Comparison of ENCODE assay signal across 8 mouse cellular contexts in genomic region chr17:47876776-47877714, GRCm38 (mm10). TPM values are rescaled to one million over a fixed set of nuclear protein-coding genes. Genes with fewer than 3 reads are reported as not detected.
A peak's percentile ranks its signal among the peaks of the same experiment; 100 is the strongest.
DNase-seq lines count a peak whose midpoint lies in the region; ATAC-seq lines count a peak whose summit lies in the region.
"Had no signal": no experiment of that assay in that cellular context is flagged by ENCODE, and none has a peak within 500 bp of the region (broad histone marks: within the 10 kb centered on the region; RNA-seq: fewer than 3 reads in every experiment).

No protein-coding gene starts in this region.

- ATAC-seq in limb, embryonic 11.5 days (ENCODE audit: insufficient number of reproducible peaks, low FRiP score, low TSS enrichment, low read depth) = no peak
- ATAC-seq in embryonic facial prominence, embryonic 13.5 days (ENCODE audit: insufficient number of reproducible peaks, insufficient read depth, low FRiP score, low TSS enrichment, low read depth) = no peak
- peak; percentile 39 for ATAC-seq in hindbrain, embryonic 14.5 days (ENCODE audit: low FRiP score)
- peak; percentile 7; the same call in 1 of the 2 replicates for ATAC-seq in neural tube, embryonic 15.5 days (ENCODE audit: low FRiP score)
- ATAC-seq: liver, embryonic 12.5 days had no signal

- no peaks in the 10 kb centered on the region for H3K9me3 ChIP-seq in limb, embryonic 11.5 days (ENCODE audit: control insufficient read depth, low read length)
- H3K9me3 ChIP-seq in limb, embryonic 10.5 days (replicated peaks) = no peaks in the 10 kb centered on the region
- no peaks in the 10 kb centered on the region for H3K9me3 ChIP-seq in embryonic facial prominence, embryonic 13.5 days
- no peaks in the 10 kb centered on the region for H3K9me3 ChIP-seq in hindbrain, embryonic 14.5 days (ENCODE audit: control insufficient read depth, low read length)
- H3K9me3 ChIP-seq in neural tube, embryonic 15.5 days (replicated peaks) = no peaks in the 10 kb centered on the region
- H3K9me3 ChIP-seq: liver, embryonic 12.5 days had no signal

- H3K4me2 ChIP-seq in limb, embryonic 11.5 days (ENCODE audit: low read depth, severe bottlenecking) = 0 out of 2 replicates have a peak overlapping the region, but pooled peaks have one; percentile 1
- peak overlapping the region; percentile 56; the same call in 1 of the 2 replicates for H3K4me2 ChIP-seq in embryonic facial prominence, embryonic 13.5 days
- H3K4me2 ChIP-seq in hindbrain, embryonic 14.5 days (replicated peaks) = peak overlapping the region; percentile 77
- H3K4me2 ChIP-seq in neural tube, embryonic 15.5 days = peak overlapping the region; percentile 68
- H3K4me2 ChIP-seq: liver, embryonic 12.5 days had no signal

- H3K27me3 ChIP-seq in limb, embryonic 11.5 days (ENCODE audit: control insufficient read depth, insufficient read depth, low read length) = no peaks in the 10 kb centered on the region
- peaks cover 41% of the 10 kb centered on the region for H3K27me3 ChIP-seq in limb, embryonic 10.5 days (ENCODE audit: low read depth, poor library complexity, severe bottlenecking)
- no peaks in the 10 kb centered on the region for H3K27me3 ChIP-seq in embryonic facial prominence, embryonic 13.5 days
- no peaks in the 10 kb centered on the region for H3K27me3 ChIP-seq in hindbrain, embryonic 14.5 days (ENCODE audit: control insufficient read depth, insufficient read depth, low read length)
- H3K27me3 ChIP-seq in neural tube, embryonic 15.5 days (replicated peaks) = peaks cover 11% of the 10 kb centered on the region
- H3K27me3 ChIP-seq: liver, embryonic 12.5 days had no signal

- H3K4me1 ChIP-seq in limb, embryonic 11.5 days (ENCODE audit: control insufficient read depth, insufficient read depth, low read length) = peaks cover 35% of the 10 kb centered on the region
- H3K4me1 ChIP-seq in limb, embryonic 10.5 days = peaks cover 88% of the 10 kb centered on the region
- H3K4me1 ChIP-seq in embryonic facial prominence, embryonic 13.5 days = peaks cover 66% of the 10 kb centered on the region
- H3K4me1 ChIP-seq in hindbrain, embryonic 14.5 days (replicated peaks; ENCODE audit: control insufficient read depth, insufficient read depth, low read length) = peaks cover 51% of the 10 kb centered on the region
- H3K4me1 ChIP-seq in neural tube, embryonic 15.5 days = peaks cover 63% of the 10 kb centered on the region

- H3K4me3 ChIP-seq in limb, embryonic 11.5 days (ENCODE audit: low read depth, low read length) = no peak overlapping the region
- no peak overlapping the region for H3K4me3 ChIP-seq in limb, embryonic 10.5 days
- no peak overlapping the region for H3K4me3 ChIP-seq in embryonic facial prominence, embryonic 13.5 days
- peak overlapping the region; percentile 39 for H3K4me3 ChIP-seq in hindbrain, embryonic 14.5 days (replicated peaks; ENCODE audit: low read length)
- H3K4me3 ChIP-seq in neural tube, embryonic 15.5 days (replicated peaks) = peak overlapping the region; percentile 42
- H3K4me3 ChIP-seq: liver, embryonic 12.5 days had no signal

- no peak overlapping the region for H3K9ac ChIP-seq in limb, embryonic 11.5 days (ENCODE audit: low read length)
- H3K9ac ChIP-seq in embryonic facial prominence, embryonic 13.5 days = no peak overlapping the region
- H3K9ac ChIP-seq in hindbrain, embryonic 14.5 days = peak overlapping the region; percentile 65
- peak overlapping the region; percentile 58 for H3K9ac ChIP-seq in neural tube, embryonic 15.5 days (replicated peaks)
- H3K9ac ChIP-seq: liver, embryonic 12.5 days had no signal

- 35% methylated on average over 26 of the region's 26 CpGs for WGBS in limb, embryonic 11.5 days
- WGBS in limb, embryonic 10.5 days = 30% methylated on average over 26 of the region's 26 CpGs
- 53% methylated on average over 26 of the region's 26 CpGs for WGBS in embryonic facial prominence, embryonic 13.5 days
- 9% methylated on average over 26 of the region's 26 CpGs for WGBS in hindbrain, embryonic 14.5 days
- WGBS in neural tube, embryonic 15.5 days = 14% methylated on average over 26 of the region's 26 CpGs

- no peak overlapping the region for H3K27ac ChIP-seq in limb, embryonic 11.5 days (replicated peaks; ENCODE audit: low read depth, low read length)
- no peak overlapping the region; the same call in 1 of the 2 replicates for H3K27ac ChIP-seq in limb, embryonic 10.5 days
- no peak overlapping the region for H3K27ac ChIP-seq in embryonic facial prominence, embryonic 13.5 days
- H3K27ac ChIP-seq in hindbrain, embryonic 14.5 days = peak overlapping the region; percentile 73
- peak overlapping the region; percentile 72 for H3K27ac ChIP-seq in neural tube, embryonic 15.5 days (replicated peaks)
- H3K27ac ChIP-seq: liver, embryonic 12.5 days had no signal

- peaks cover 13% of the 10 kb centered on the region; the same call in 1 of the 2 replicates for H3K36me3 ChIP-seq in limb, embryonic 11.5 days (ENCODE audit: control insufficient read depth, insufficient read depth, low read length)
- peaks cover 99% of the 10 kb centered on the region for H3K36me3 ChIP-seq in limb, embryonic 10.5 days
- peaks cover 63% of the 10 kb centered on the region for H3K36me3 ChIP-seq in embryonic facial prominence, embryonic 13.5 days
- peaks cover 16% of the 10 kb centered on the region for H3K36me3 ChIP-seq in hindbrain, embryonic 14.5 days (replicated peaks; ENCODE audit: control insufficient read depth, insufficient read depth)
- H3K36me3 ChIP-seq in neural tube, embryonic 15.5 days = peaks cover 16% of the 10 kb centered on the region

- peak; percentile 34 for DNase-seq in limb, embryonic 11.5 days (ENCODE audit: low spot score)
- no peak for DNase-seq in limb, embryonic 10.5 days (ENCODE audit: low spot score)
- peak; percentile 64 for DNase-seq in hindbrain, embryonic 14.5 days (ENCODE audit: low spot score)
- no peak for DNase-seq in spleen, postnatal 36 days (ENCODE audit: low spot score in 2 of 2)
- no peak for DNase-seq in left cerebral cortex, adult 9 months (ENCODE audit: low spot score in 2 of 2)

RNA-seq across cellular contexts. Expression of gene Mdfi, which starts 42.6 kb away (rescaled TPM):
- 56.4 and 100.0 TPM in 2 replicates for polyA plus RNA-seq in limb, embryonic 11.5 days (2014; fragmentation: Nextera tagmentation; extraction: Ambion mirVana)
- 18.9 and 21.6 TPM in 2 replicates for polyA plus RNA-seq in limb, embryonic 10.5 days (2016; fragmentation: Nextera tagmentation; extraction: Ambion mirVana)
- 28.9 and 35.9 TPM in 2 replicates for polyA plus RNA-seq in embryonic facial prominence, embryonic 13.5 days (2015; fragmentation: Nextera tagmentation; extraction: Ambion mirVana)
- 7.5 and 7.7 TPM in 2 replicates for polyA plus RNA-seq in hindbrain, embryonic 14.5 days (2014; fragmentation: Nextera tagmentation; extraction: Ambion mirVana)
- 3.3 and 4.4 TPM in 2 replicates for polyA plus RNA-seq in neural tube, embryonic 15.5 days (2015; fragmentation: Nextera tagmentation; extraction: Ambion mirVana)

RNA-seq across cellular contexts. Expression of gene Foxp4, which starts 47.4 kb away (rescaled TPM):
- polyA plus RNA-seq in limb, embryonic 11.5 days (2014; fragmentation: Nextera tagmentation; extraction: Ambion mirVana) = 30.5 and 30.7 TPM in 2 replicates
- polyA plus RNA-seq in limb, embryonic 10.5 days (2016; fragmentation: Nextera tagmentation; extraction: Ambion mirVana) = 23.2 and 27.2 TPM in 2 replicates
- polyA plus RNA-seq in embryonic facial prominence, embryonic 13.5 days (2015; fragmentation: Nextera tagmentation; extraction: Ambion mirVana) = 18.9 and 19.8 TPM in 2 replicates
- 34.3 and 35.1 TPM in 2 replicates for polyA plus RNA-seq in hindbrain, embryonic 14.5 days (2014; fragmentation: Nextera tagmentation; extraction: Ambion mirVana)
- 30.3 and 31.9 TPM in 2 replicates for polyA plus RNA-seq in neural tube, embryonic 15.5 days (2015; fragmentation: Nextera tagmentation; extraction: Ambion mirVana)

Comparison
In these comparisons a context has a peak if more than half of its experiments do, and no peak if none do; other contexts are left out.
1. DNase-seq: peak in limb, embryonic 11.5 days (single experiment) and hindbrain, embryonic 14.5 days (single experiment); none in limb, embryonic 10.5 days (single experiment), spleen, postnatal 36 days (0 of 2) and left cerebral cortex, adult 9 months (0 of 2).
2. ATAC-seq: peak in hindbrain, embryonic 14.5 days (single experiment) and neural tube, embryonic 15.5 days (single experiment); none in limb, embryonic 11.5 days (single experiment) and embryonic facial prominence, embryonic 13.5 days (single experiment).
3. H3K27ac ChIP-seq: peak in hindbrain, embryonic 14.5 days (single experiment) and neural tube, embryonic 15.5 days (single experiment); none in limb, embryonic 11.5 days (single experiment), limb, embryonic 10.5 days (single experiment) and embryonic facial prominence, embryonic 13.5 days (single experiment).
4. H3K4me2 ChIP-seq: peak in every context shown above with its lines; median percentile 77 in hindbrain, embryonic 14.5 days; 68 in neural tube, embryonic 15.5 days; 56 in embryonic facial prominence, embryonic 13.5 days; 1 in limb, embryonic 11.5 days.
5. H3K4me3 ChIP-seq: peak in hindbrain, embryonic 14.5 days (single experiment) and neural tube, embryonic 15.5 days (single experiment); none in limb, embryonic 11.5 days (single experiment), limb, embryonic 10.5 days (single experiment) and embryonic facial prominence, embryonic 13.5 days (single experiment).
6. H3K9ac ChIP-seq: peak in hindbrain, embryonic 14.5 days (single experiment) and neural tube, embryonic 15.5 days (single experiment); none in limb, embryonic 11.5 days (single experiment) and embryonic facial prominence, embryonic 13.5 days (single experiment).